Mouse (Mus musculus): ENCODE results near the gene Trhr2. TPM values are rescaled to one million over a fixed set of nuclear protein-coding genes. Genes with fewer than 3 reads are reported as not detected.

Gene Trhr2
- total RNA-seq, 2 experiments from 2014 or later, result not detected

DNA sequence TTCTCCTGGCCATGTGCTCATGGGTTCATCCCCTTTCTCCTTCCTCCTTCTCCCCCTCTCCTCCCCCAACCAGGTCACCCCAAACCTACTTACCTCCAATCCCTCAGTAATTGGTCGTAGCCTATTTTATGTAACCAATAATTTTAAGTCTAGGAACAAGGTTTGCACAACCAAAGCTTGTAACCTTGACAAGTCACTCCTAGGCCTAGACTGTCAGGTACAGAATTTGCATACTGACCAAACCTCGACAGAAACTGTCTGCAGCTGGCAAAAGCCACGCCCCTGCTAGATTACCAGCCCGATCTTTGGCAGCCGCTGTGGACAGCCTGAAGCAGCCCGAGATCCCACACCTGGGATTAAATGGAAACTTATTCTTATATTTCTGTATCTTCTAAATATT, 11.2 kb upstream of the Trhr2 start:
- TF ChIP-seq CTCF (IDR thresholded peaks at IDR 0.05), result no peak
- H3K4me3 ChIP-seq, result no peak overlapping the region
- no peak overlapping the region for H3K27ac ChIP-seq
- intact Hi-C loops (cut with DNase I), result loop anchor here (5.0 kb wide), 1 partner anchor 34 kb away; no protein-coding TSS in a partner anchor
- no peak for DNase-seq

DNA sequence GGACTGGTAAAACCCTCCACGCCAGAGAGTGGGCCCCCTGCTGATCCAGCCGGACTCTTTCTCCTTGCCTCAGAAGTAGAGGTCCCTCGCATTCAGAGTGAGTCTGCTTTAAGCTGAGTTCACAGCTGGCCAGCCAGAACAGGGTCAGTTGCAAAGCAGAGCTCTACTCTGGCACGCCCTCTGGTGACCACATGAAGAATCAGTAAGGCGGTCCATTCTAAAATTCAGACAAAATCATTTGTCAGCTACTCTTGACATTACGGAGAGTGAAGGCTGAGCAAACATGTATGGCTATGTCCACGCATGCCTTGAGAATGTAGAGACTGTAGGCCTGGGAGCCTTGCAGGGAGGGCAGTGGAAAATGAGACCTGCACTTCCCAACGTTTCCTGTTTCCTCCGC, 9.1 kb upstream of the Trhr2 start:
- H3K4me3 ChIP-seq, result no peak overlapping the region
- peak; percentile 89 for TF ChIP-seq CTCF (IDR thresholded peaks at IDR 0.05)
- no peak overlapping the region for H3K27ac ChIP-seq
- peak; percentile 77 for DNase-seq
- intact Hi-C loops (cut with DNase I), result loop anchor here (1.0 to 5.0 kb wide), 2 partner anchors 32 to 96 kb away; no protein-coding TSS in a partner anchor

DNA sequence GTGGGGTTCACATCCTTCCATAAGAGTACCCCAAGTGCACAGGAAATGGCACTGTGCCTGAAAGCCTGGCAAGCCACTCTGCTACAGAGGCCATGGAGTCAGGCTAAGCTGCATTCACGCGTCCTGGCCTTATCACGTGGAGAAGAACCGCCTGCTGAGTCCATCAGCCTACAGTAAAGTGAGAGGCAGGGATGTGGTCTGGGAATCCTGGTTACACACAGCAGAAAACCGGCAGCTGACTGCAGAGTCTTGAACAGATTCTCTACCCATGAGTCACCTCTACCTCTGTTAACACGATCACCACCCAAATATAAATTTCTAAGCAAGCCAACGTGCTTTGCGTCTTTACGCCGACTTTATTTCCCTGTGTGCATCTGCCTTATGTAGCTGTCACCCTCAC, 7.9 kb upstream of the Trhr2 start:
- Histone ChIP-seq H3K4me3 (no peak overlapping the region), H3K27ac (no peak overlapping the region)
- TF ChIP-seq CTCF (IDR thresholded peaks at IDR 0.05), result no peak
- no peak for DNase-seq
- intact Hi-C loops (cut with DNase I), result no loop called here

DNA sequence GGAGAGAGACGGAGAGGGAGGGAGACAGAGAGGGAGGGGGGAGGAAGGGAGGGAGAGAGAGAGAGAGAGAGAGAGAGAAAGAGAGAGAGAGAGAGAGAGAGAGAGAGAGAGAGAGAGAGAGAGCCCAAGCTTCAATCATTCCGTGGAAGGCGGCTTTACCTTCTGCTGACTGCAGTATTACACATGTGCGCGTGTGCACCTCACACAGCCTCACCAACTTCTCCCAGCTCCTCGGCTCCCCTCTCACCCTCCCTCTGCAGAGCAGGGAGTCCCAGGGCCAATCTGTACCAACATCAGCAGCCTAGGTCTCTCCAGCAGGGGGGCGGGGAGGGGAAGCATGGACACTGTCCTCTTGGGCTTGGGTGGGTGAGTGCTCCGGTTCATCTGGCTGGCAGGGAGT, 2.4 kb upstream of the Trhr2 start:
- no peak overlapping the region for H3K4me3 ChIP-seq
- DNase-seq, result no peak
- no peak overlapping the region for H3K27ac ChIP-seq
- intact Hi-C loops (cut with DNase I), result no loop called here
- no peak for TF ChIP-seq CTCF (IDR thresholded peaks at IDR 0.05)

DNA sequence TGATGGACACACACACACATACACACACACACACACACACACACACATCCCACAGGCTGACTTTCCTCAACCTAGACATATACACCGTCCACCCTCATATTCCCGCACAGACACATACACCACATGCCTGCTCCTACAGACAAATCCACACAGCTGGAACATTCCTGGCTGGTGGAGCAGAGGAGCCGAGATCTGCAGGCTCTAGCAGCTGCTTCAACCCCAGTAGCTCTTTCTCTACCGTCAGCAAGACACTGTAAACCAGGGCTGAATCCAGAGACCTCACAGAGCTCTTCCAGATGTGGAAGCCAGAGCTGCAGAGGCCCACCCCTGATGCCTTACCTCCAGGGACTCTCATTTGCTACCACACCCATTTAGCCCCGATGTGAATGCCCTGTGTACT, 1.7 kb upstream of the Trhr2 start:
- DNase-seq, result no peak
- H3K4me3 ChIP-seq, result no peak overlapping the region
- intact Hi-C loops (cut with DNase I), result no loop called here
- H3K27ac ChIP-seq, result no peak overlapping the region
- no peak for TF ChIP-seq CTCF (IDR thresholded peaks at IDR 0.05)

DNA sequence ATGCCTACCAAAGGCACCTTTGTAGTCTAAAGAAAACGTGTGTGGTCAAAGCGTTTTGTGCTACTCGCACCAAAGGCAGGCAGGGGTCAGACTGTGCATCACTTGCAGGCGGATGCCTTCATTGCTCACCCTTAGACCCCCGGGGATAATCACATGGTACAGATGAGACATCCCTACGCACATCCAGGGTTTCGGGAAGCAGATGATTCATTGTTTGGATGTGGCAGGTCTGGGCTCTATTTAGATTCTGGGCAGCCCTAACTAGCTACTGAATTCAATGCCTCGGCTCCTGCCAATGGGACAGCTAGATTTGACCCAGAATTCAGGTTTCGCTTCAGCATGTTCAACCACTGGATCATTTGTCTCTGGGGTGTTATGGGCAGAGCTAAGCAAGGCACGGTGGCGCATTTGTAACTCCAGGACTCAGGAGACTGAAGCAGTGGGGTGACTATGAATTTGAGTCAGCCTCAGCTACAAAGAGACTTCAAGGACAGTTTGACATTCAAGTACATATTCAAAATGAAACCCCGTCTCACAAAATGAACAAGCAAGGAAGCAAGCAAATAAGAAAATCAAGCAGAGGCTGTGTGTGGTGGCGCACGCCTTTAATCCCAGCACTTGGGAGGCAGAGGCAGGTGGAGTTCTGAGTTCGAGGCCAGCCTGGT, 1.3 kb downstream of the Trhr2 start:
- DNase-seq, result no peak
- Histone ChIP-seq H3K27ac (no peak overlapping the region), H3K4me3 (no peak overlapping the region)
- intact Hi-C loops (cut with DNase I), result no loop called here
- TF ChIP-seq CTCF (IDR thresholded peaks at IDR 0.05), result no peak

DNA sequence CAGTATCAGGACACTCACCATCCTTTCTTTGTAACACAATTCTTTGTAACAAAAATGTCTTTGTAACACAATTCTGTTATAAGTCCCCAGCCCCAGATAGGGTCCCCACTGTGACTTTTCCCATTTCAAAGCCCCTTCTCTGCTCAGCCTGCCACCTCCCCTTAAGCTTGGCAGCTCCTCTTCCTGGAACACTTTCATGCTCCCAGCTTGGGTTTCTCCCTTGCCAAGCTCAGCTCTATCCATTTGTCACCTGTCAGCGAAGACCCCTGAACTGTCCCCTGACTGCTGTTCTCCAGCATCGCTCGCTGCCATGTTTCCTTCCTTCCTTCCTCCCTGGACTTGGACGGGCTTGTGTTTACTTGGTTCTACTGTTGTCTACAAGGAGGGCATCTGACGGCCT, 2.9 kb downstream of the Trhr2 start:
- no peak overlapping the region for H3K27ac ChIP-seq
- no peak for DNase-seq
- intact Hi-C loops (cut with DNase I), result no loop called here
- no peak overlapping the region for H3K4me3 ChIP-seq
- TF ChIP-seq CTCF (IDR thresholded peaks at IDR 0.05), result no peak

DNA sequence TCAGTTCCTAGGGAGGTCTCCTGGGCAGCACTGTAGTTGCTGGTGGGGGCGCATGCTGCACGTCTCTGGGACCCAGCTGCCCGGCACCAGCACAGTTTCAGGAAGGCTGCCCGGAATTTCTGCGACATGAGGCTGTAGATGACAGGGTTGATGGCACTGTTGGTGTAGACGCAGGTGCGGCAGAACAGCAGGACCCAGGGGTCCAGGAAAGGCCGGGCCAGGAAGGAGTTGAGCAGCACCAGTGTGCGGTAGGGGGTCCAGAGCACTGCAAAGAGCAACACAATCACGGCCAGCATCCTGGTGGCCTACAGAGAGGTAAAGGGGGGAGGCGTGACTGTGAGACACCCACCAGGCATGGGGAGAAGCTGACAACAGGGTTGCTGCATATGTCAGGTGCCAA, 3.3 kb downstream of the Trhr2 start:
- DNase-seq, result no peak
- Histone ChIP-seq H3K4me3 (no peak overlapping the region), H3K27ac (no peak overlapping the region)
- intact Hi-C loops (cut with DNase I), result no loop called here
- no peak for TF ChIP-seq CTCF (IDR thresholded peaks at IDR 0.05)

DNA sequence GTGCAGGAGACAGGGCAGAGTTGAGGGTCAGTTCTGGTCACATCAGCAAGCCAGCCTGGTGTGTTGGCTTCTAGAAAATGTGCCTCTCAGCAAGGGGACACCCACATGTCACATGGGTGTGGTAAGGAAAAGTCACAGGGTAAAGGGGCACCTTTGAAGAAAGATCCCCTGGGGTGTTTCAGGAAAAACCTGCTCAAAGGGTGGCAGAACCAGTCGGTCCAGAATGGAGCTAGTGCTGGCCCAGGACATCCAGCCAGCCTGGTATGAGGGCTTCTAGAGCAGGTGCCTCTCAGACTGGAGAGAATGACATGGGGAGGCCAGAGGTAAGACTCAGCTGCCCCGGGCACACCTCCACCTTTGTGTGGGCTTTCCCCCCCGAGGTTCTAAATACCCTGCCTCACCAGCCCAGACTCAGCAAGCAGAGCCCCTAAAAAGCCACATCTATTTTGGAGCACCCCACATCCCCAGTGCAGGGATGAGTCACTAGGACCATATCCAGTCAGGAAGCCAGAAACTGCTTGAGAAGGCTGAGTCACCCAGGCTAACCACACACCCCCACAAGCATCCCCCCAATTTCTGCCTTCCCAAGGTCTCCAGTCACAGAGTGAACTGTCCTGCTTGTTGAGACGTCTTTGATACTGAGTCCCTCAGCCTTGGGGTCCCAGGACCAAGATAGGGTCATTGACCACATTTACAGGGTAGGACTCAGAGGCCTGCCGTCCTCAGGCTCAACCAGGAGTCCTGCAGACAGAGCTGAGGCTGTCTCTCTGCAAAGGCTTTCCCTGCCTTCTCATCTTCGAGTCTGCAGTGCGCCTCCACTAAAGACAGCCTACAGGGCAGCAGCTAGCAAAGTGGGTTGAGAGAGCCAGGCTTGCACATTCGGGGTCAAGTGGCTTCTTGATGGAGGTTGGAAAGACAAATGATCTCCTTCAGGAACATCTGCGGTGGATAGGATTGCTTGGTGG, 4.6 kb downstream of the Trhr2 start:
- Histone ChIP-seq H3K27ac (no peak overlapping the region), H3K4me3 (no peak overlapping the region)
- intact Hi-C loops (cut with DNase I), result no loop called here
- TF ChIP-seq CTCF (IDR thresholded peaks at IDR 0.05), result no peak
- no peak for DNase-seq

DNA sequence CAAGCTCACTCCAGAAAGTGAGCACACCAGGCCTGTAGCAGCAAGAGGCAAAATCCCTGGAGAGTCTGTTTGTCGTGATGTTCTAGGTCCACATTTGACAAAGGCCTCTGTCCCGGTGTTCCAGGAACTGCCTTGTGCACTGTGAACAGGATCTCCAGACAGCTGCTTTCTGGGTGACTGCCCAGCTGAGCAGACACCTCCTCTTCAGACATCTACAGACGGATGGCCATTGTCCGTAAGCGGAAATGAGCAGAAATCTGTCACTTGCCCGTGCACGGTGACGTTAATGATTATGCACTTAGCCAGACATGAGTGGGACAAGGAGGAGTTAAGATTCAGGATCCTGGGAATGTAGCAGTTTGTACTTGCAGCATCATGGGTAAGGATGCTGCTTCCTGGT, 6.4 kb downstream of the Trhr2 start:
- DNase-seq, result no peak
- Histone ChIP-seq H3K4me3 (no peak overlapping the region), H3K27ac (no peak overlapping the region)
- intact Hi-C loops (cut with DNase I), result no loop called here
- no peak for TF ChIP-seq CTCF (IDR thresholded peaks at IDR 0.05)

DNA sequence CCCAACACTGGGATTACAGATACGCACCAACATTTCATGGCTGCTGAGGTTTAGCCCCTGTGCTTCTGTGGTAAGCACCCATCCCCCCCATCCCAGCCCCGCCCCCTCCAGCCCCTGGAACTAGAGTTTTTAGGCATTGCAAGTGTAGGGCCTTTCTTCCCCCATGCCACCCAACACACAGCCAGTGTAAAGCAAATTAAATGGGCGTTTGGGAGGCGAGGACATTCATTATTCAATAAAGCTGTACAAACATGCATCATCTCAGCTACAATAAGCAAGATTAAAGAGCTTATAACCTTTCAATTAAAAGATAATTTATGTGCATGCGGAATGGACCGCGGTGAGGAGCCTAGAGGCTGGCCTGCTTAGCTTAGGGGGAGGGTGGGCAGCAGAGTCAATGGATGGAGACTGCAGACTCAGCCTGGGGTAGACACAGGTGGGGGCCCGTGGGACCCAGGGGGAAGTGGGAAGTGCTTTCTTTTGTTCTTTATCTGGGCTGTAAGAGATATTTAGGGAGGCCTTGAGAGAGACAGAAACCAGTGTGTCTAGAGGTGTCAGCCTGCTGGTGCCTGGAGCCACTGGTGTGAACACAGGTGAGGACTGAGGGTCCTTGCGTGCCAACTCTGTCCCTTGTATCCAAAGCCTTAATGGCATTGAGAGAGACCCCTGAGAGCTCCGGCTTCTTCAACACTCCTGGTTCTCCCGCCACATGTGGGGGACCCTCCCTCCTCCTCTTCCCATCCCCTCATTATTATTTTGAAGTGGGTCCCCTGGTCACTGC, 10.0 kb downstream of the Trhr2 start:
- TF ChIP-seq CTCF (IDR thresholded peaks at IDR 0.05), result no peak
- Histone ChIP-seq H3K27ac (no peak overlapping the region), H3K4me3 (no peak overlapping the region)
- no peak for DNase-seq
- intact Hi-C loops (cut with DNase I), result no loop called here

DNA sequence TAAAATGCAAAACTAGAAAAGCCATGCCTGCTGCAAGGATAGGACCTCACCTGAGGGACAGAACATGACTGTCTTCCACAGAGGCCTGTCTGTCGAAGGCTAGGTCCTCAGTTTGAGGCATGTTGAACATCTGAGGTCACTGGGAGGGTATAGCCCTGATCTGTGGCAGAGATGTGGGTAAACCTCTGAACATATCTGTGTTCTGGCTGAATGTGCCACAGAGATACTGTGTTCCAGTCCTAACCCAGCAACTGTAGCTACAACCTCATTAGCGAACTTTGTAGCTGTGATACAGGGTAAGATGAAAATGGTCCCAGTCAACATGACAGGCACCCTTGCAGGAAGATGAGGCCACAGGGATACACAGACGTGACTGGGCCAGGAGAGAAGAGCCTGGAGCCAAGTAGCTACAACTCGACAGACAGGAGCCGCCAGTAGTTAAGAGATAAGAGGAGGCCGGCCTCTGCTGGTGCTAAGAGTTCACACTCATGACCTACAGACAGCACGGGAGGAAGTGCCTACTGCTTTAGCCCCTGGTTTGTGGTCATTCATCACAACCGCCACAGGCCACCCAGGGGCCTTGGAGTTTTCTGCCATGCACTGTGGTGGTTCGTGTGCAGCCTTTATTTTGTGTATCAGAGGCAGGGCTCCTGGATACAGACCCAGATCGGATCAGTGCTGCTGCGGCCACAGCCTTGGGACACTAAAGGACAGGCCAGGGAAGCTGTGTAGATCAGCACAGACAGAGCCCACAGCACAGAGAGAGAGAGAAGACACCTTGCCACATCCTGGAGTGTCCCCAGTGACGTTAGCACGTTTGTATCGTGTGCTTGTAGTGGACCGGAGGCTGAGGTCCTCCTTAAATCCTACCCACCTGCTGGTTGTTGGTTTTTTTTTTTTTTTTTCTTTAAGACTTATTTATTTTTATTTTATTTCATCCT, 10.9 kb downstream of the Trhr2 start:
- no peak for DNase-seq
- no peak for TF ChIP-seq CTCF (IDR thresholded peaks at IDR 0.05)
- Histone ChIP-seq H3K4me3 (no peak overlapping the region), H3K27ac (no peak overlapping the region)
- intact Hi-C loops (cut with DNase I), result no loop called here
